Mouse (Mus musculus) lung, embryonic 14.5 days (tissue): ENCODE results near the gene Slc41a3. TPM values are rescaled to one million over a fixed set of nuclear protein-coding genes. Genes with fewer than 3 reads are reported as not detected.

Experiments
- ATAC-seq: fragments of 200-750 bp; cut with Nextera tagmentation; 2 replicates; pipeline ENCODE4 v1.8.0; 2017; ENCODE audit warnings: mild to moderate bottlenecking, moderate TSS enrichment, moderate library complexity; ENCODE audit not compliant: insufficient read depth
- DNase-seq: peaks from one replicate; pipeline ENCODE4 v3.0.0-alpha.2; 2015
- H3K27ac ChIP-seq: fragments of 300-500 bp; sonication (generic); 2 replicates; pipeline ENCODE4 v1.5.1; 2014; ENCODE audit warnings: low read depth, mild to moderate bottlenecking, moderate library complexity
- H3K27me3 ChIP-seq: fragments of 300-500 bp; sonication (generic); 2 replicates; pipeline ENCODE4 v1.6.1; 2014; ENCODE audit warnings: low read length, control low read depth; ENCODE audit not compliant: insufficient read depth
- H3K36me3 ChIP-seq: fragments of 300-500 bp; sonication (generic); 2 replicates; pipeline ENCODE4 v1.6.1; 2014; ENCODE audit warnings: control low read depth; ENCODE audit not compliant: insufficient read depth
- H3K4me1 ChIP-seq: fragments of 300-500 bp; sonication (generic); 2 replicates; pipeline ENCODE4 v1.6.1; 2014; ENCODE audit warnings: antibody characterized with exemption, control low read depth; ENCODE audit not compliant: insufficient read depth
- H3K4me2 ChIP-seq: fragments of 300-500 bp; sonication (generic); 2 replicates; pipeline ENCODE4 v1.6.1; 2014; ENCODE audit warnings: mild to moderate bottlenecking
- H3K4me3 ChIP-seq: fragments of 300-500 bp; sonication (generic); 2 replicates; pipeline ENCODE4 v1.5.1; 2014; ENCODE audit warnings: low read depth, low read length
- H3K9ac ChIP-seq: fragments of 300-500 bp; sonication (generic); 2 replicates; pipeline ENCODE4 v1.6.1; 2014
- H3K9me3 ChIP-seq: fragments of 300-500 bp; sonication (generic); 2 replicates; pipeline ENCODE4 v1.6.1; 2016; ENCODE audit warnings: low read depth, low read length, control low read depth
- CTCF ChIP-seq: IDR thresholded peaks from 2 replicates; pipeline ENCODE4 v1.5.1; 2016; ENCODE audit warnings: antibody characterized with exemption, low read depth
- WGBS: fragments of 180-500 bp; shearing (Covaris S2); extraction: QIAGEN DNeasy Blood & Tissue Kit; methylation state at CpG from one replicate; pipeline ENCODE4 v1.1.7; 2014; 5-methylcytosine and 5-hydroxymethylcytosine counted together
- polyA plus RNA-seq: library from polyadenylated mRNA; unstranded; fragments of >200 nt; fragmentation: Nextera tagmentation; extraction: Ambion mirVana; gene quantifications from 2 replicates; pipeline ENCODE4 v1.2.1, GENCODE M21; 2014

Gene Slc41a3
- polyA plus RNA-seq, 1 experiment from 2014 or later: 4.7 TPM

GRCm38 (mm10) chr6:90607196-90607595 lies 2.7 kb downstream of the Slc41a3 start:
- TF ChIP-seq CTCF: peak; percentile 90
- H3K9ac ChIP-seq: no peak overlapping the region

GRCm38 (mm10) chr6:90608186-90608585 lies 3.7 kb downstream of the Slc41a3 start:
- Histone ChIP-seq H3K27ac (no peak overlapping the region), H3K36me3 (no peaks in the 10 kb centered on the region), H3K9me3 (no peaks in the 10 kb centered on the region), H3K4me1 (no peaks in the 10 kb centered on the region), H3K9ac (no peak overlapping the region), H3K4me2 (no peak overlapping the region), H3K4me3 (no peak overlapping the region), H3K27me3 (no peaks in the 10 kb centered on the region)
- DNase-seq (peak; percentile 37), ATAC-seq (no peak)
- TF ChIP-seq CTCF: peak; percentile 65
- 49% methylated on average over 6 of the region's 6 CpGs for WGBS

More at GRCm38 (mm10) chr6:90607196-90607595, 2.7 kb downstream of the Slc41a3 start:
- H3K4me3 ChIP-seq: no peak overlapping the region
- no peaks in the 10 kb centered on the region for H3K36me3 ChIP-seq
- no peak overlapping the region for H3K27ac ChIP-seq
- no peaks in the 10 kb centered on the region for H3K4me1 ChIP-seq
- no peak overlapping the region for H3K4me2 ChIP-seq
- peak; percentile 88 for DNase-seq
- WGBS: 14% methylated on average over 5 of the region's 5 CpGs
- H3K27me3 ChIP-seq: no peaks in the 10 kb centered on the region
- ATAC-seq: no peak
- no peaks in the 10 kb centered on the region for H3K9me3 ChIP-seq

GRCm38 (mm10) chr6:90610248-90610647 lies 5.7 kb downstream of the Slc41a3 start:
- Histone ChIP-seq H3K27ac (no peak overlapping the region), H3K9me3 (no peaks in the 10 kb centered on the region)

GRCm38 (mm10) chr6:90613277-90613676 lies 8.8 kb downstream of the Slc41a3 start:
- H3K27ac ChIP-seq: no peak overlapping the region
- no peaks in the 10 kb centered on the region for H3K9me3 ChIP-seq
- no peaks in the 10 kb centered on the region for H3K36me3 ChIP-seq
- H3K4me3 ChIP-seq: no peak overlapping the region
- H3K4me2 ChIP-seq: no peak overlapping the region
- ATAC-seq (no peak), DNase-seq (no peak)
- H3K9ac ChIP-seq: no peak overlapping the region
- 80% methylated on average over 8 of the region's 8 CpGs for WGBS
- no peak for TF ChIP-seq CTCF
- H3K4me1 ChIP-seq: no peaks in the 10 kb centered on the region
- H3K27me3 ChIP-seq: no peaks in the 10 kb centered on the region

More at GRCm38 (mm10) chr6:90610248-90610647, 5.7 kb downstream of the Slc41a3 start:
- Histone ChIP-seq H3K9ac (no peak overlapping the region), H3K4me1 (no peaks in the 10 kb centered on the region), H3K4me3 (no peak overlapping the region), H3K27me3 (no peaks in the 10 kb centered on the region), H3K36me3 (no peaks in the 10 kb centered on the region), H3K4me2 (no peak overlapping the region)
- ATAC-seq (no peak), DNase-seq (no peak)
- no peak for TF ChIP-seq CTCF
- WGBS: 84% methylated on average over 5 of the region's 5 CpGs

GRCm38 (mm10) chr6:90615362-90615761 lies 10.8 kb downstream of the Slc41a3 start:
- H3K9ac ChIP-seq: no peak overlapping the region

GRCm38 (mm10) chr6:90615991-90616390 lies 11.5 kb downstream of the Slc41a3 start:
- Histone ChIP-seq H3K4me2 (no peak overlapping the region), H3K9ac (no peak overlapping the region), H3K36me3 (no peaks in the 10 kb centered on the region), H3K27me3 (no peaks in the 10 kb centered on the region), H3K27ac (no peak overlapping the region), H3K4me3 (no peak overlapping the region), H3K4me1 (peaks cover 8% of the 10 kb centered on the region), H3K9me3 (no peaks in the 10 kb centered on the region)
- ATAC-seq (no peak), DNase-seq (no peak)
- 77% methylated on average over 6 of the region's 6 CpGs for WGBS
- TF ChIP-seq CTCF: no peak

More at GRCm38 (mm10) chr6:90615362-90615761, 10.8 kb downstream of the Slc41a3 start:
- Histone ChIP-seq H3K4me2 (no peak overlapping the region), H3K36me3 (no peaks in the 10 kb centered on the region), H3K27ac (no peak overlapping the region), H3K4me1 (peaks cover 8% of the 10 kb centered on the region), H3K9me3 (no peaks in the 10 kb centered on the region), H3K4me3 (no peak overlapping the region), H3K27me3 (no peaks in the 10 kb centered on the region)
- DNase-seq: no peak
- WGBS: 67% methylated on average over 7 of the region's 7 CpGs
- no peak for ATAC-seq
- TF ChIP-seq CTCF: no peak

GRCm38 (mm10) chr6:90616481-90616880 lies 12.0 kb downstream of the Slc41a3 start:
- Histone ChIP-seq H3K4me1 (peaks cover 8% of the 10 kb centered on the region), H3K4me3 (no peak overlapping the region), H3K9me3 (no peaks in the 10 kb centered on the region), H3K4me2 (no peak overlapping the region), H3K9ac (no peak overlapping the region), H3K27me3 (no peaks in the 10 kb centered on the region), H3K36me3 (no peaks in the 10 kb centered on the region), H3K27ac (no peak overlapping the region)
- WGBS: 78% methylated on average over 6 of the region's 6 CpGs
- ATAC-seq (no peak), DNase-seq (no peak)
- no peak for TF ChIP-seq CTCF

- no peak overlapping the region for H3K4me3 ChIP-seq
- H3K9me3 ChIP-seq: no peaks in the 10 kb centered on the region
- 58% methylated on average over 4 of the region's 4 CpGs for WGBS
- H3K27me3 ChIP-seq: no peaks in the 10 kb centered on the region
- no peak for TF ChIP-seq CTCF
- H3K4me1 ChIP-seq: peaks cover 17% of the 10 kb centered on the region
- DNase-seq (no peak), ATAC-seq (no peak)
- no peak overlapping the region; the same call in 1 of the 2 replicates for H3K9ac ChIP-seq
- peak overlapping the region; percentile 5; the same call in 1 of the 2 replicates for H3K4me2 ChIP-seq
- no peak overlapping the region for H3K27ac ChIP-seq
- no peaks in the 10 kb centered on the region for H3K36me3 ChIP-seq
These were observed 13.7 kb downstream of the Slc41a3 start for GRCm38 (mm10) chr6:90618274-90618673.
